Mouse (Mus musculus) testis, adult 2 months (tissue): ENCODE results near the gene Slc12a8.

Experiments
- CTCF ChIP-seq: fragments of 200-500 bp; IDR thresholded peaks from 2 replicates; pipeline ENCODE4 v1.5.1; 2012; ENCODE audit warnings: low read depth, mild to moderate bottlenecking, inconsistent platforms, low read length, moderate library complexity; ENCODE audit not compliant: control insufficient read depth, insufficient read depth, insufficient replicate concordance
- POLR2A ChIP-seq: fragments of 200-500 bp; IDR thresholded peaks from 2 replicates; pipeline ENCODE4 v1.6.1; 2012; ENCODE audit warnings: low read depth, mild to moderate bottlenecking, inconsistent platforms, low read length, moderate library complexity; ENCODE audit not compliant: control insufficient read depth

DNA sequence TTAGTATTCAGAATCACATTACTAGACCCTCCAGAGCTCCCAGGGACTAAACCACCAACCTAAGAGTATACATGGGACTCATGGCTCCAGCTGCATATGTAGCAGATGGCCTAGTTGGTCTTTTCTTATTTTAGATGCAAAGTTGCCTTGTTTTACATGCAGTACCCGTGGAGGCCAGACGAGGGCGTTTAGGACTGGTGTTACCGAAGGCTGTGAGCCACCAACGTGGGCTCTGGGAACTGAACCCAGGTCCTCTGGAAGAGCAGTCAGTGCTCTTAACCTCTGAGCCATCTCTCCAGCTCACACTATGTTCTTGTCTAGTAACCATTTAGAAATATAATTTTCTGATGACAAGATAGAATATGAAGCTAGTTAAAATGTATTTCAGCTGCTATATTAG, 83.1 kb downstream of the Slc12a8 start:
- TF ChIP-seq CTCF (peak; percentile 44; the same call in 1 of the 2 replicates), POLR2A (no peak)
